Mouse (Mus musculus): ENCODE data around the gene D430041D05Rik. TPM values are rescaled to one million over a fixed set of nuclear protein-coding genes. Genes with fewer than 3 reads are reported as not detected.

Gene D430041D05Rik
- total and polyA plus RNA-seq, 2 experiments from 2014 or later = 7.9 to 47.6 TPM

DNA sequence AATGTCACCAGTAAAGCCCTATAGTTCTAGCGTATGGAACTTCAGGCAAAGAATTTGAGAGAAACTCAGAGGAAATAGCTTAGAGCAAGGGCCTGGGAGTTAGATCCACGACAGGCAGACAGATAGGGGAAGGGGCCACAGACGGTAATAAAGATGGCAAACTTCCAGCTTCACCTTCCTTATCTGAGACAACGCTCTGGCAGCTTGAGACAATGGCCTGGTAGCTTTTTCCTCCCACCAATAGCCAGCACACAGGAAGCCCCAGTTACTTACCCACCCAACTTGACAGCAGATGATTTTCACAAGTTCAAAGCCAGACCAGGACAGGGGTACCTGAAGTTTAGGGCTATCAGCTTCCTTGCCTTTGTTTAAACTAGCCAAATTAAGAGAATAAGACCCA is 226.5 kb downstream of the D430041D05Rik start:
- no peak overlapping the region for H3K4me3 ChIP-seq (ENCODE audit: low read depth, low read length)
- H3K4me1 ChIP-seq (ENCODE audit: insufficient read depth, low read length) = no peaks in the 10 kb centered on the region
- no peaks in the 10 kb centered on the region for H3K9me3 ChIP-seq (ENCODE audit: low read length)
- 0 out of 2 replicates have a peak, but pooled peaks cover 5% of the 10 kb centered on the region for H3K36me3 ChIP-seq (ENCODE audit: insufficient read depth, low read length)
- H3K27me3 ChIP-seq (ENCODE audit: insufficient read depth, low read length) = no peaks in the 10 kb centered on the region
- ATAC-seq (ENCODE audit: low FRiP score) (no peak), DNase-seq (ENCODE audit: low spot score) (no peak)
- no peak overlapping the region for H3K27ac ChIP-seq (ENCODE audit: low read depth, low read length)
- TF ChIP-seq CTCF (IDR thresholded peaks at IDR 0.05) = no peak
- H3K4me2 ChIP-seq (ENCODE audit: low read depth, low read length, poor library complexity, severe bottlenecking) = no peak overlapping the region
- WGBS = 67% methylated on average over 4 of the region's 4 CpGs
- no peak overlapping the region for H3K9ac ChIP-seq (replicated peaks; ENCODE audit: low read length, poor library complexity, severe bottlenecking)

DNA sequence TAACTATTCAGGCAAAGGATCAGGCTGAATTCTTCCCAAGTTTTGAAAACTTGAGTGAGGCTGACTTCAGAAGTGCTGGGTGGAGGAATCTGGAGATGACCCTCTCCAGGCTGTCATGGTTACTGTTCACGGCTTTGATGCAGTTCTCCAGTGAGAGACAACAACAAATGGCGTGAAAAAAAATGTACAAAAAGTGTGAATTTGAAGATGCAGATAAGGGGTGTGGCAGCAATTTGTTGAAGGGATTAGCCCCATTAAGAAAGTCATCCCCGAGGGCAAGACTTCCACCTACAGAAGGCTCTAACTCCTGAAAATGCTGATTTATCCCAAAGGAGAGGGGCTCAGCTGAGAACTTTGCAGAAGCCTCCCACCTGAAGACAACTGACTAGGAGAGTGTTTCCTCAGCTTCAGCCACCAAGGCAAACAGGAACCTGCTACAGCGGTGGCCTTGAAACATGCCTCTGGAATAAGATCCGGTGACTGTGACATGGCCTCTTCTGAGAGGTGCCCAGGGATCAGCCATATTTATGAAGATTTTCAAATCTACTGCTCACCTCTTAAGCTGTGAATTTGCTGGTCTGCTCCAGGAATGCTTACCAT is 227.5 kb downstream of the D430041D05Rik start:
- peaks cover 9% of the 10 kb centered on the region; the same call in 1 of the 2 replicates for H3K36me3 ChIP-seq (ENCODE audit: insufficient read depth, low read length)
- no peaks in the 10 kb centered on the region for H3K27me3 ChIP-seq (ENCODE audit: insufficient read depth, low read length)
- ATAC-seq (ENCODE audit: low FRiP score) (no peak), DNase-seq (ENCODE audit: low spot score) (no peak)
- no peak overlapping the region for H3K4me3 ChIP-seq (ENCODE audit: low read depth, low read length)
- no peak overlapping the region for H3K27ac ChIP-seq (ENCODE audit: low read depth, low read length)
- H3K4me1 ChIP-seq (ENCODE audit: insufficient read depth, low read length) = no peaks in the 10 kb centered on the region
- H3K9ac ChIP-seq (replicated peaks; ENCODE audit: low read length, poor library complexity, severe bottlenecking) = no peak overlapping the region
- 83% methylated on average over 5 of the region's 5 CpGs for WGBS
- H3K4me2 ChIP-seq (ENCODE audit: low read depth, low read length, poor library complexity, severe bottlenecking) = no peak overlapping the region
- no peak for TF ChIP-seq CTCF (IDR thresholded peaks at IDR 0.05)
- no peaks in the 10 kb centered on the region for H3K9me3 ChIP-seq (ENCODE audit: low read length)

DNA sequence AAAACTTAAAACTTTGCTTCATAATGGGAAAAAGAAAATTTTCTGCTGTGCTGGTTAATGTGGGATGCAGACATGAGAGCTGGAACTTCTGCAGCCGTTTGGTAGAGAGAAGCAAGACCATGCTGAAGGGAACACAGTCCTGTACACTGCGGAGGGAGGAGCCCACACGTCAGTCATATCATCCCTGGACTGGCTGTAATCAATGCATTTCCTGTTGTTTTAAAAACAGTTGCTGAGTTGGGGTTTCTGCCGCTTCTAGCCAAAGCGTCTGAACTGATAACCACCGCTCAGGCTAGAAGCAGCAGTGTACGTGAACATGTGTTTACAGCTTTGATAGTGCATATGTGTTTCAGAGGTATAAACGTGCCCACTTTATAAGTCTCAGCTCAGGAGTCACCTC is 231.2 kb downstream of the D430041D05Rik start:
- no peaks in the 10 kb centered on the region for H3K4me1 ChIP-seq (ENCODE audit: insufficient read depth, low read length)
- 85% methylated on average over 8 of the region's 8 CpGs for WGBS
- H3K9me3 ChIP-seq (ENCODE audit: low read length) = no peaks in the 10 kb centered on the region
- H3K27me3 ChIP-seq (ENCODE audit: insufficient read depth, low read length) = no peaks in the 10 kb centered on the region
- DNase-seq (ENCODE audit: low spot score) (no peak), ATAC-seq (ENCODE audit: low FRiP score) (no peak)
- no peak overlapping the region for H3K4me2 ChIP-seq (ENCODE audit: low read depth, low read length, poor library complexity, severe bottlenecking)
- H3K27ac ChIP-seq (ENCODE audit: low read depth, low read length) = no peak overlapping the region
- H3K4me3 ChIP-seq (ENCODE audit: low read depth, low read length) = no peak overlapping the region
- no peak overlapping the region for H3K9ac ChIP-seq (replicated peaks; ENCODE audit: low read length, poor library complexity, severe bottlenecking)
- peaks cover 4% of the 10 kb centered on the region for H3K36me3 ChIP-seq (ENCODE audit: insufficient read depth, low read length)
- TF ChIP-seq CTCF (IDR thresholded peaks at IDR 0.05) = no peak

DNA sequence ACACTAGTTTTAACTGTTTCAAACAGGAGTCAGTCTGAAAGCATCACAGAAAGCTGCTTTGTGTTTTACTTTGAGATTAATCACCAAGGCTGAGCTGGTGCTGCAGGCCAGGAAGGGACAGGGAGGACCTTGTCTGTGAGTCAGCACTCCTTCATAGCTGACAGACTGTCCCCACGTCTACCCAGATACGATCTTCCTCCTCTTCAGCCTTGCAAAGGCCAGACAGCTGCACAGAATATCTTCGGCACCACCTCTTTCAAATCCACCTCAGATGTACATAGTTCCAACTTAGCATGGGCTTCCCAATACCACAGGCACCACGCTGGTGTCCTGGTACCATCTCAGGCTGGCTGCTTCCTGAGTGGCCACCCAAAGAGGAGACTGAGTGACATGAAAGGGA is 232.6 kb downstream of the D430041D05Rik start:
- DNase-seq (ENCODE audit: low spot score) (no peak), ATAC-seq (ENCODE audit: low FRiP score) (no peak)
- no peaks in the 10 kb centered on the region for H3K27me3 ChIP-seq (ENCODE audit: insufficient read depth, low read length)
- TF ChIP-seq CTCF (IDR thresholded peaks at IDR 0.05) = no peak
- peaks cover 4% of the 10 kb centered on the region for H3K36me3 ChIP-seq (ENCODE audit: insufficient read depth, low read length)
- no peaks in the 10 kb centered on the region for H3K9me3 ChIP-seq (ENCODE audit: low read length)
- no peak overlapping the region for H3K27ac ChIP-seq (ENCODE audit: low read depth, low read length)
- no peak overlapping the region for H3K4me3 ChIP-seq (ENCODE audit: low read depth, low read length)
- H3K9ac ChIP-seq (replicated peaks; ENCODE audit: low read length, poor library complexity, severe bottlenecking) = no peak overlapping the region
- H3K4me1 ChIP-seq (ENCODE audit: insufficient read depth, low read length) = no peaks in the 10 kb centered on the region
- H3K4me2 ChIP-seq (ENCODE audit: low read depth, low read length, poor library complexity, severe bottlenecking) = no peak overlapping the region
- WGBS = 86% methylated on average over 4 of the region's 4 CpGs

DNA sequence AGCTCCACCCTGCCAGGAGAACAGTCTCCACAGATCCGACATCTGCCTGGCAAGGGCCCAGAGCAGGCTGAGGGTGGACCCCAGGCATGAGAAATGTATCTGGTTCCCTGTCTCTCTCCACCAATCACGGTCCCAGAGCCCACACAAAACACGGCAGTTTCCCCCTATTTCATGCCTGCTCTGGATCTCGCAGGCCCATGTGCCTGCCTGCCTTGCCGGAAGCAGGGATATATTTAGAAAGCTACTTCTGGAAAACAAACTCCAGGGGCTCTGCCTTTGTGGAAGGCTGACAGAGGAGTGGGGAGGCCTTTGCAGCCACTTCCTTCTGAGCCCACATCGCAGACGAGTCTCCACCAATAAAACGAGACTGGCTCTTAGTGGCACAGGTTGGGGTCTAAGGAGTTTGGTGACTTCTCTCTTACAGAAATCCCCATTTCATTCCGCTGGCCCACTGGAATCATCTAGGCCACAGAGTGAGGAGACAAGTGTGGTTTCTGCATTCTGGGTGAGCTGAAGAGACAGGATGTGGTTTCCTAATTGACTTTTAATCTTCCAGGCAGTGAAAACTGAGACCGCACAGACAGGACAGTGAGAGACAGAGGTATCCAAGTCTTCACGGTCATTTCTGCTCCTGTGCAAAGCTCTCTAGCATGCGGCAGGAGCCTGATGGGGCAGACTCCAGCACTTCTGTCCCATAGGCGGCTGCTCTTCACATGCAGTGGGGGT is 233.7 kb downstream of the D430041D05Rik start:
- no peak for ATAC-seq (ENCODE audit: low FRiP score)
- TF ChIP-seq CTCF (IDR thresholded peaks at IDR 0.05) = no peak
- WGBS = 59% methylated on average over 13 of the region's 13 CpGs
- peak; percentile 27 for DNase-seq (ENCODE audit: low spot score)
- Histone ChIP-seq H3K4me1 (ENCODE audit: insufficient read depth, low read length) (no peaks in the 10 kb centered on the region), H3K27ac (ENCODE audit: low read depth, low read length) (0 out of 2 replicates have a peak overlapping the region, but pooled peaks have one; percentile 1), H3K36me3 (ENCODE audit: insufficient read depth, low read length) (peaks cover 4% of the 10 kb centered on the region), H3K4me2 (ENCODE audit: low read depth, low read length, poor library complexity, severe bottlenecking) (no peak overlapping the region), H3K27me3 (ENCODE audit: insufficient read depth, low read length) (no peaks in the 10 kb centered on the region), H3K9ac (replicated peaks; ENCODE audit: low read length, poor library complexity, severe bottlenecking) (no peak overlapping the region), H3K9me3 (ENCODE audit: low read length) (no peaks in the 10 kb centered on the region), H3K4me3 (ENCODE audit: low read depth, low read length) (no peak overlapping the region)

All from midbrain, postnatal 0 days (tissue).